Mouse (Mus musculus) CD4-positive, CD25-positive, alpha-beta regulatory T cell, adult 9 weeks (primary cell): Measurements from ENCODE around the gene Gm10964. TPM values are rescaled to one million over a fixed set of nuclear protein-coding genes. Genes with fewer than 3 reads are reported as not detected.

Experiments used
- polyA plus RNA-seq: library from polyadenylated mRNA; unstranded; fragments of 100-300 nt; shearing (Covaris generic); gene quantifications from one replicate; pipeline ENCODE4 v1.2.1, GENCODE M21; 2017

Gene Gm10964
- polyA plus RNA-seq: not detected

DNA sequence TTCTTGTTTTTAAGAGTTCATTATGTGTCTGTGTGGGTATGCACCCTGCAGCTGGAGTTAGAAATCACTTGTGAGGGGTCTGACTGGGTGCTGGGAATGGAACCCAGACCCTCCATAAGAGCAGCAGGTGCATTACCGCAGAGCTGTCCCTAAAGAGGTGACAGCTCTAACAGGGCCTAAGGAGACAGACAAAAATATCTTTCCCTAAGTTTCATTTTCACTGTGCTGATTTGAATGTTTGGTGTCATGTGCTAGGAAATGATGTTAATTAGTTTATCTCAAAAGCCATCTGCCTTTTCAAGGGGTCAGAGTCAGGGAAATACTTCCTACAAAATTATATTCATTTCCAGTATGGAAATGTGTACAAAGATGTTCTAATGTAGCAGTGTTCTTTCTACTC is at the start of gene Gm10964:
Gm10964 (plus strand) TSS at position 38 of the 400 bp plus-strand sequence.

DNA sequence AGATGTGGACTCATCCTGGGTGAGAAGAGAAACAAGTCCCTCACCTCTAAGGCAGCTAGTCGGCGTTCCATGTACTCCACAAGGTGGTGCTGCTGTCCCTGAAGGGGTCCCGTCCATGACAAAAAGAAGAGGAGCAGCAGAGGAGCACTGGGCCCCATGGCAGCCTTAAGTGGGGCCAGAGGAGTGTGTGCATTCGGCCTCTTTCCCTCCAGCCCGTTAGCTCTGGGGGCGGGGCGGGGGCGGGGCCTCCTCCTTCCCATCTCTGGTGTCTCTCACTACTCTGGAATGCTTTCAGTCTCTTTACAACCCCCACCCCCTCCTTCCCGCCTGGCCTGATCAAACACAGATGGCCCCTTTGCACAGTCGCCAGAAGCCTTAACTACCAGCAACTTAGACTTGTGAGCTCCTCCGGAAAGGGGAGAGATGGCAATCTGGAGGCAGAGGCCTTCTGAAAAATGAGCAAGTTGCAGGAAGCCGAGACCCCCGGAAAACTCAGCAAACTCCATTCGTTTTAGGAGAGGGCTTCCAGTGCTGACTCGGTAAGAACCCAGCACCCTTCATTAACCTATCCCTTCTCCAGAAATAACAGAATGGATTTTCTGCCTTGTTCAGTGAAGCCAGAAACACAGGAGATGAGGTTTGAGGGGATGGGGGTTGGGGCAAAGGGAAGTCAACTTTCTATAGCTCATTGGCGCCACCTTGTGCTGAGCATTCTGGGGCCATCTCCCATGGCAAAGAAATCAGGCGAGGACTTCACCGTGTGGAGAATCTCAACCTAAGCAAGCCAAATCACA is 1.2 kb upstream of the Gm10964 start, which contains the start of gene Olfml3:
Olfml3 (minus strand) TSS at position 224 of the 794 bp plus-strand sequence.

DNA sequence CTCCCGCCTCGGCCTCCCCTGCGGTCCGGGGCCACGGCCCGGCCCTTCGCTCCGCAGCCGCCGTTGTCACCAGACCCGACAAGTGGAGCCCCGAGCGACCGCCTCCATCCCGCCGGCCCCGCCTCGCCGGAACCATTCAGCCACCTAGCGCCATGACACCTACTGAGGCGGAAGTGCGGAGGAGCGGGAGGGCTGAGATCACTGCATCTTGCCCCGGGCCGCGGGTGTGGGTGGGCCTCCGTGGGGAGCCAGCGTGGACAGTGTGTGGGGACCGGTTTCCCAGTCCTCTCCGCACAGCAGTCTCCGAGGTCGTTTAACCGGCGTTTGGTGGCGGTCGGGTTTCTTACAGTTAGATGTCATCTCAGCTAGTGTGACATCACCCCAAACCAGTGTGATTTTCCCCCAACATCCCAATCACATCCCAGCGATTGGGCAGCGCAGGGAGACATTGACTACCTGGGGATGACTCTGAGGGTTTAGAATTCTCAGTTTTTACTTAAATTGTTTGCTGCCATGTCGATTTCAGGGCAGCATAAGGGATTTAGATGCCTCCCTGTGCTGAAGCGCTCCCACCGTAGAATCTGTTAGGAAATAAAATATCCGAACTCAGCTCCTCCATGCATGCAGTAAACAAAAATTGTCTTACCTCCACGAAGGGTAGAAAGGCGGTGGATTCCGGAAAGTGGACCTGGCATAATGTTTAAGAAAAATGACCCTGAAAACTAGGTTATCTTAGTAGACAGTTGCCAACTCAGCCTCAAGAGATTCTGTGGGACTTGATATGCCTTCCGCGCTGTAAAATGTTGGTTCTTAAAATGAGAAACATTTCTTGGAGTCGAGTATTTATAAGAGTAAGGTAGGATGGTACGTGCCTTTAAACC is 52.3 kb downstream of the Gm10964 start, which contains the start of gene Hipk1:
Hipk1 (minus strand) TSS at position 334 of the 881 bp plus-strand sequence.

Other genes starting within 250 kb of the Gm10964 start
- gene Syt6, start 164.1 kb upstream of the Gm10964 start, polyA plus RNA-seq: not detected
- gene Atg4a-ps, start 93.3 kb upstream of the Gm10964 start, polyA plus RNA-seq: 3.8 TPM
- gene Olfml3, start 1.4 kb upstream of the Gm10964 start, polyA plus RNA-seq: 0.33 TPM
- 15.2 TPM for gene Hipk1, start 52.2 kb downstream of the Gm10964 start, polyA plus RNA-seq
- 37.2 TPM for gene Dclre1b, start 70.1 kb downstream of the Gm10964 start, polyA plus RNA-seq
- 40.6 TPM for gene Ap4b1, start 70.2 kb downstream of the Gm10964 start, polyA plus RNA-seq
- gene Gm43064, start 70.2 kb downstream of the Gm10964 start, polyA plus RNA-seq: 0.21 TPM
- 1.9 TPM for gene Bcl2l15, start 93.2 kb downstream of the Gm10964 start, polyA plus RNA-seq
- 309 TPM for gene Ptpn22, start 120.4 kb downstream of the Gm10964 start, polyA plus RNA-seq
- 8.7 TPM for gene Rsbn1, start 174.8 kb downstream of the Gm10964 start, polyA plus RNA-seq
- 7.3 TPM for gene Phtf1, start 228.7 kb downstream of the Gm10964 start, polyA plus RNA-seq